Mouse (Mus musculus): ENCODE results near the gene Clpx. TPM values are rescaled to one million over a fixed set of nuclear protein-coding genes. Genes with fewer than 3 reads are reported as not detected.

Clpx gene
- total and polyA plus RNA-seq, 3 experiments = 14.0 to 64.9 (median 41.9) TPM

GRCm38 (mm10) chr9:65298761-65299160, 4.7 kb downstream of the Clpx start:
- H3K4me3 ChIP-seq (ENCODE audit: low read depth, low read length) = no peak overlapping the region
- ATAC-seq (ENCODE audit: extremely low read depth, insufficient number of reproducible peaks, low FRiP score, poor library complexity, severe bottlenecking) = no peak
- H3K27me3 ChIP-seq (ENCODE audit: insufficient read depth, low read length) = no peaks in the 10 kb centered on the region
- H3K9me3 ChIP-seq (replicated peaks) = no peaks in the 10 kb centered on the region
- peaks cover 8% of the 10 kb centered on the region; the same call in 1 of the 2 replicates for H3K4me1 ChIP-seq (ENCODE audit: insufficient read depth, low read depth, low read length)
- peaks cover 68% of the 10 kb centered on the region for H3K36me3 ChIP-seq (replicated peaks)
- DNase-seq (ENCODE audit: low spot score) = no peak
- TF ChIP-seq POLR2AphosphoS5 (IDR thresholded peaks at IDR 0.05; ENCODE audit: insufficient replicate concordance, low read depth, low read length) = no peak
- no peak for TF ChIP-seq TAL1 (conservative IDR thresholded peaks at IDR 0.05; ENCODE audit: low read depth, low read length)
- no peak for TF ChIP-seq GATA2 (IDR thresholded peaks at IDR 0.05; ENCODE audit: borderline replicate concordance, low read depth, low read length)
- TF ChIP-seq CTCF (IDR thresholded peaks at IDR 0.05; ENCODE audit: low read depth, low read length) = no peak
- no peak for TF ChIP-seq GATA1 (IDR thresholded peaks at IDR 0.05; ENCODE audit: borderline replicate concordance, low read length)

- TF ChIP-seq GATA2 (IDR thresholded peaks at IDR 0.05; ENCODE audit: borderline replicate concordance, low read depth, low read length) = no peak
- no peak for TF ChIP-seq GATA1 (IDR thresholded peaks at IDR 0.05; ENCODE audit: borderline replicate concordance, low read length)
- no peak for TF ChIP-seq TAL1 (conservative IDR thresholded peaks at IDR 0.05; ENCODE audit: low read depth, low read length)
- no peak for TF ChIP-seq CTCF (IDR thresholded peaks at IDR 0.05; ENCODE audit: low read depth, low read length)
- no peak for TF ChIP-seq POLR2AphosphoS5 (IDR thresholded peaks at IDR 0.05; ENCODE audit: insufficient replicate concordance, low read depth, low read length)
- peaks cover 76% of the 10 kb centered on the region for H3K36me3 ChIP-seq (replicated peaks)
Observed at GRCm38 (mm10) chr9:65299650-65300049, 5.6 kb downstream of the Clpx start.

GRCm38 (mm10) chr9:65302327-65302983, 8.4 kb downstream of the Clpx start:
- DNase-seq (ENCODE audit: low spot score) (no peak), ATAC-seq (ENCODE audit: extremely low read depth, insufficient number of reproducible peaks, low FRiP score, poor library complexity, severe bottlenecking) (no peak)
- TF ChIP-seq TAL1 (conservative IDR thresholded peaks at IDR 0.05; ENCODE audit: low read depth, low read length) (no peak), GATA2 (IDR thresholded peaks at IDR 0.05; ENCODE audit: borderline replicate concordance, low read depth, low read length) (no peak), GATA1 (IDR thresholded peaks at IDR 0.05; ENCODE audit: borderline replicate concordance, low read length) (no peak), CTCF (IDR thresholded peaks at IDR 0.05; ENCODE audit: low read depth, low read length) (no peak), POLR2AphosphoS5 (IDR thresholded peaks at IDR 0.05; ENCODE audit: insufficient replicate concordance, low read depth, low read length) (no peak)
- no peaks in the 10 kb centered on the region for H3K9me3 ChIP-seq (replicated peaks)
- no peaks in the 10 kb centered on the region for H3K27me3 ChIP-seq (ENCODE audit: insufficient read depth, low read length)
- no peaks in the 10 kb centered on the region for H3K4me1 ChIP-seq (ENCODE audit: insufficient read depth, low read depth, low read length)
- peaks cover 85% of the 10 kb centered on the region for H3K36me3 ChIP-seq (replicated peaks)
- no peak overlapping the region for H3K4me3 ChIP-seq (ENCODE audit: low read depth, low read length)

More at GRCm38 (mm10) chr9:65299650-65300049, 5.6 kb downstream of the Clpx start:
- ATAC-seq (ENCODE audit: extremely low read depth, insufficient number of reproducible peaks, low FRiP score, poor library complexity, severe bottlenecking) = no peak
- no peak overlapping the region for H3K4me3 ChIP-seq (ENCODE audit: low read depth, low read length)
- no peaks in the 10 kb centered on the region for H3K27me3 ChIP-seq (ENCODE audit: insufficient read depth, low read length)
- H3K4me1 ChIP-seq (ENCODE audit: insufficient read depth, low read depth, low read length) = peaks cover 8% of the 10 kb centered on the region; the same call in 1 of the 2 replicates
- DNase-seq (ENCODE audit: low spot score) = no peak
- no peaks in the 10 kb centered on the region for H3K9me3 ChIP-seq (replicated peaks)

GRCm38 (mm10) chr9:65303586-65303985, 9.5 kb downstream of the Clpx start:
- Histone ChIP-seq H3K36me3 (replicated peaks) (peaks cover 86% of the 10 kb centered on the region), H3K4me1 (ENCODE audit: insufficient read depth, low read depth, low read length) (no peaks in the 10 kb centered on the region), H3K27me3 (ENCODE audit: insufficient read depth, low read length) (no peaks in the 10 kb centered on the region), H3K4me3 (ENCODE audit: low read depth, low read length) (no peak overlapping the region), H3K9me3 (replicated peaks) (no peaks in the 10 kb centered on the region)
- DNase-seq (ENCODE audit: low spot score) = no peak
- no peak for TF ChIP-seq POLR2AphosphoS5 (IDR thresholded peaks at IDR 0.05; ENCODE audit: insufficient replicate concordance, low read depth, low read length)
- TF ChIP-seq GATA1 (IDR thresholded peaks at IDR 0.05; ENCODE audit: borderline replicate concordance, low read length) = no peak
- no peak for TF ChIP-seq CTCF (IDR thresholded peaks at IDR 0.05; ENCODE audit: low read depth, low read length)
- no peak for TF ChIP-seq GATA2 (IDR thresholded peaks at IDR 0.05; ENCODE audit: borderline replicate concordance, low read depth, low read length)
- TF ChIP-seq TAL1 (conservative IDR thresholded peaks at IDR 0.05; ENCODE audit: low read depth, low read length) = no peak
- no peak for ATAC-seq (ENCODE audit: extremely low read depth, insufficient number of reproducible peaks, low FRiP score, poor library complexity, severe bottlenecking)

GRCm38 (mm10) chr9:65304300-65304699, 10.2 kb downstream of the Clpx start:
- Histone ChIP-seq H3K36me3 (replicated peaks) (peaks cover 86% of the 10 kb centered on the region), H3K4me3 (ENCODE audit: low read depth, low read length) (no peak overlapping the region), H3K27me3 (ENCODE audit: insufficient read depth, low read length) (no peaks in the 10 kb centered on the region), H3K4me1 (ENCODE audit: insufficient read depth, low read depth, low read length) (no peaks in the 10 kb centered on the region), H3K9me3 (replicated peaks) (no peaks in the 10 kb centered on the region)
- ATAC-seq (ENCODE audit: extremely low read depth, insufficient number of reproducible peaks, low FRiP score, poor library complexity, severe bottlenecking) (no peak), DNase-seq (ENCODE audit: low spot score) (no peak)
- TF ChIP-seq POLR2AphosphoS5 (IDR thresholded peaks at IDR 0.05; ENCODE audit: insufficient replicate concordance, low read depth, low read length) = no peak
- TF ChIP-seq TAL1 (conservative IDR thresholded peaks at IDR 0.05; ENCODE audit: low read depth, low read length) = no peak
- no peak for TF ChIP-seq GATA2 (IDR thresholded peaks at IDR 0.05; ENCODE audit: borderline replicate concordance, low read depth, low read length)
- no peak for TF ChIP-seq CTCF (IDR thresholded peaks at IDR 0.05; ENCODE audit: low read depth, low read length)
- no peak for TF ChIP-seq GATA1 (IDR thresholded peaks at IDR 0.05; ENCODE audit: borderline replicate concordance, low read length)

- DNase-seq (ENCODE audit: low spot score) (no peak), ATAC-seq (ENCODE audit: extremely low read depth, insufficient number of reproducible peaks, low FRiP score, poor library complexity, severe bottlenecking) (no peak)
- Histone ChIP-seq H3K36me3 (replicated peaks) (peaks cover 77% of the 10 kb centered on the region), H3K9me3 (replicated peaks) (no peaks in the 10 kb centered on the region), H3K4me3 (ENCODE audit: low read depth, low read length) (no peak overlapping the region), H3K4me1 (ENCODE audit: insufficient read depth, low read depth, low read length) (no peaks in the 10 kb centered on the region), H3K27me3 (ENCODE audit: insufficient read depth, low read length) (no peaks in the 10 kb centered on the region)
- TF ChIP-seq POLR2AphosphoS5 (IDR thresholded peaks at IDR 0.05; ENCODE audit: insufficient replicate concordance, low read depth, low read length) (no peak), TAL1 (conservative IDR thresholded peaks at IDR 0.05; ENCODE audit: low read depth, low read length) (no peak), GATA1 (IDR thresholded peaks at IDR 0.05; ENCODE audit: borderline replicate concordance, low read length) (no peak), CTCF (IDR thresholded peaks at IDR 0.05; ENCODE audit: low read depth, low read length) (no peak), GATA2 (IDR thresholded peaks at IDR 0.05; ENCODE audit: borderline replicate concordance, low read depth, low read length) (no peak)
Observed at GRCm38 (mm10) chr9:65306672-65307071, 12.6 kb downstream of the Clpx start.
